Mouse (Mus musculus): ENCODE measurements around the gene Hsd17b12. TPM values are rescaled to one million over a fixed set of nuclear protein-coding genes. Genes with fewer than 3 reads are reported as not detected.
A peak's percentile ranks its signal among the peaks of the same experiment; 100 is the strongest.

Gene Hsd17b12
- total and polyA plus RNA-seq, 3 experiments: 70.7 to 117 (median 114) TPM

- H3K4me2 ChIP-seq (ENCODE audit: insufficient read depth, low read depth, poor library complexity, severe bottlenecking): no peak overlapping the region
- DNase-seq (ENCODE audit: extremely low read depth): no peak
- no peaks in the 10 kb centered on the region for H3K9me3 ChIP-seq (replicated peaks; ENCODE audit: low read length)
- in situ Hi-C loops (cut with MboI; ENCODE audit: low pct_ligation_motif_present, low pct_unique_long_range_greater_than_20kb, low sequenced_read_pairs) (loop anchor here (25.0 kb wide), 1 partner anchor 239 kb away; no protein-coding TSS in a partner anchor), dilution Hi-C loops (cut with MboI; ENCODE audit: extremely low pct_ligation_motif_present, extremely low pct_unique_long_range_greater_than_20kb, low sequenced_read_pairs) (no loop called here)
- no peak overlapping the region for H3K9ac ChIP-seq (ENCODE audit: insufficient read depth, low read depth)
- H3K4me1 ChIP-seq (ENCODE audit: control insufficient read depth in 1 of 2, insufficient read depth in 2 of 2): peaks cover 5 to 20% of the 10 kb centered on the region in 2 experiments; a peak in 3 of 4 replicates
- H3K36me3 ChIP-seq (replicated peaks in 1 of 2; ENCODE audit: control insufficient read depth in 1 of 2, insufficient read depth in 1 of 2, low read length in 1 of 2): peaks cover 7 to 62% of the 10 kb centered on the region in 2 experiments
- no peaks in the 10 kb centered on the region; the same call in 1 of the 2 replicates for H3K79me2 ChIP-seq (replicated peaks; ENCODE audit: control insufficient read depth, extremely low read depth, insufficient read depth, poor library complexity, severe bottlenecking)
- TF ChIP-seq ZMIZ1 (IDR thresholded peaks at IDR 0.05; ENCODE audit: low read depth, low read length) (no peak), POLR2AphosphoS2 (IDR thresholded peaks at IDR 0.05; ENCODE audit: low read depth, low read length) (no peak), USF2 (conservative IDR thresholded peaks at IDR 0.05; ENCODE audit: low read depth, low read length) (no peak), UBTF (IDR thresholded peaks at IDR 0.05; ENCODE audit: low read depth, low read length) (no peak), MAX (IDR thresholded peaks at IDR 0.05; ENCODE audit: low read length) (no peak), ETS1 (conservative IDR thresholded peaks at IDR 0.05; ENCODE audit: low read depth, low read length) (no peak), SIN3A (IDR thresholded peaks at IDR 0.05; ENCODE audit: low read length) (no peak), MEF2A (IDR thresholded peaks at IDR 0.05; ENCODE audit: borderline replicate concordance, low read depth, low read length) (no peak), MAFK (IDR thresholded peaks at IDR 0.05; ENCODE audit: insufficient replicate concordance, low read length) (no peak)
- no peak overlapping the region for H3K27ac ChIP-seq (ENCODE audit: insufficient read depth, low read depth)
- no peaks in the 10 kb centered on the region for H3K27me3 ChIP-seq (replicated peaks)
- no peak overlapping the region for H3K4me3 ChIP-seq (replicated peaks in 1 of 3; ENCODE audit: low read depth in 2 of 3, low read length in 2 of 3, poor library complexity in 1 of 3)
Measured at GRCm38 (mm10) chr2:94048271-94048670, 109.5 kb downstream of the Hsd17b12 start.

- no peak overlapping the region for H3K9ac ChIP-seq (ENCODE audit: insufficient read depth, low read depth)
- H3K4me1 ChIP-seq (ENCODE audit: control insufficient read depth in 1 of 2, insufficient read depth in 2 of 2): peaks cover 5 to 20% of the 10 kb centered on the region in 2 experiments; a peak in 3 of 4 replicates
- dilution Hi-C loops (cut with MboI; ENCODE audit: extremely low pct_ligation_motif_present, extremely low pct_unique_long_range_greater_than_20kb, low sequenced_read_pairs): no loop called here
- H3K36me3 ChIP-seq (replicated peaks in 1 of 2; ENCODE audit: control insufficient read depth in 1 of 2, insufficient read depth in 1 of 2, low read length in 1 of 2): peaks cover 11 to 66% of the 10 kb centered on the region in 2 experiments
- DNase-seq (ENCODE audit: extremely low read depth): peak; percentile 51
- no peak overlapping the region for H3K4me3 ChIP-seq (replicated peaks in 1 of 3; ENCODE audit: low read depth in 2 of 3, low read length in 2 of 3, poor library complexity in 1 of 3)
- TF ChIP-seq JUN (IDR thresholded peaks at IDR 0.05; ENCODE audit: insufficient read depth, low read depth, low read length) (peak; percentile 58; the same call in 1 of the 2 replicates), NELFE (IDR thresholded peaks at IDR 0.05; ENCODE audit: low read depth, low read length) (no peak), MAZ (IDR thresholded peaks at IDR 0.05; ENCODE audit: low read depth, low read length) (no peak), MEF2A (IDR thresholded peaks at IDR 0.05; ENCODE audit: borderline replicate concordance, low read depth, low read length) (peak; percentile 68; the same call in 1 of the 2 replicates), EP300 (IDR thresholded peaks at IDR 0.05; ENCODE audit: low read length) (peak; percentile 31; the same call in 1 of the 2 replicates), USF1 (IDR thresholded peaks at IDR 0.05; ENCODE audit: low read depth, low read length) (no peak), ETS1 (conservative IDR thresholded peaks at IDR 0.05; ENCODE audit: low read depth, low read length) (peak; percentile 46)
- no peaks in the 10 kb centered on the region for H3K27me3 ChIP-seq (replicated peaks)
- H3K27ac ChIP-seq (ENCODE audit: insufficient read depth, low read depth): no peak overlapping the region
- H3K4me2 ChIP-seq (ENCODE audit: insufficient read depth, low read depth, poor library complexity, severe bottlenecking): no peak overlapping the region
- in situ Hi-C loops (cut with MboI; ENCODE audit: low pct_ligation_motif_present, low pct_unique_long_range_greater_than_20kb, low sequenced_read_pairs): loop anchor here (25.0 kb wide), 1 partner anchor 242 kb away; no protein-coding TSS in a partner anchor
- H3K9me3 ChIP-seq (replicated peaks; ENCODE audit: low read length): no peaks in the 10 kb centered on the region
- H3K79me2 ChIP-seq (replicated peaks; ENCODE audit: control insufficient read depth, extremely low read depth, insufficient read depth, poor library complexity, severe bottlenecking): no peaks in the 10 kb centered on the region; the same call in 1 of the 2 replicates
Measured at GRCm38 (mm10) chr2:94045411-94046090, 112.2 kb downstream of the Hsd17b12 start.

Data from CH12.LX (cell line).